Mouse (Mus musculus) CH12.LX (cell line): Measurements from ENCODE around the gene Fastk. TPM values are rescaled to one million over a fixed set of nuclear protein-coding genes. Genes with fewer than 3 reads are reported as not detected.

Experiments
- DNase-seq: peaks from one replicate; pipeline ENCODE4 v3.0.0-alpha.2; 2013; ENCODE audit errors: extremely low read depth
- H3K27ac ChIP-seq: 2 replicates; pipeline ENCODE4 v1.5.1; 2012; ENCODE audit warnings: low read depth, mild to moderate bottlenecking, control low read depth, moderate library complexity; ENCODE audit not compliant: insufficient read depth
- H3K27me3 ChIP-seq: replicated peaks from 2 replicates; pipeline ENCODE3; 2012; ENCODE audit warnings: inconsistent platforms
- H3K36me3 ChIP-seq, 2 experiments: replicated peaks in 1 of 2; 2 replicates each; pipeline versions ENCODE3 to v1.6.1; 2012; ENCODE audit warnings: inconsistent platforms in 1 of 2, low read length in 1 of 2, mild to moderate bottlenecking in 1 of 2, mixed read lengths in 1 of 2, moderate library complexity in 1 of 2; ENCODE audit not compliant: control insufficient read depth in 1 of 2, insufficient read depth in 1 of 2
- H3K4me1 ChIP-seq, 2 experiments: 2 replicates each; pipeline ENCODE4 v1.6.1; 2012; ENCODE audit warnings: inconsistent platforms in 1 of 2, moderate library complexity in 1 of 2; ENCODE audit not compliant: insufficient read depth in 2 of 2, control insufficient read depth in 1 of 2
- H3K4me2 ChIP-seq: 2 replicates; pipeline ENCODE4 v1.6.1; 2012; ENCODE audit warnings: low read depth, mild to moderate bottlenecking, control low read depth; ENCODE audit not compliant: poor library complexity, insufficient read depth, severe bottlenecking
- H3K4me3 ChIP-seq, 3 experiments: fragments of 150-350 bp in 1 of 3; sonication (generic) in 1 of 3; replicated peaks in 1 of 3; 2 replicates each; pipeline versions ENCODE3 to v1.5.1; 2011 to 2012; ENCODE audit warnings: low read depth in 2 of 3, low read length in 2 of 3, mild to moderate bottlenecking in 2 of 3, moderate library complexity in 2 of 3, control low read depth in 1 of 3, improper control_type of control experiment in 1 of 3, inconsistent platforms in 1 of 3, mixed read lengths in 1 of 3; ENCODE audit not compliant: poor library complexity in 1 of 3
- H3K79me2 ChIP-seq: replicated peaks from 2 replicates; pipeline ENCODE4 v1.6.1; 2012; ENCODE audit warnings: mild to moderate bottlenecking, moderate library complexity; ENCODE audit not compliant: control insufficient read depth, poor library complexity, insufficient read depth, severe bottlenecking; ENCODE audit errors: extremely low read depth
- H3K9ac ChIP-seq: 2 replicates; pipeline ENCODE4 v1.6.1; 2012; ENCODE audit warnings: low read depth, mild to moderate bottlenecking, control low read depth, moderate library complexity; ENCODE audit not compliant: insufficient read depth
- H3K9me3 ChIP-seq: replicated peaks from 2 replicates; pipeline ENCODE3; 2012; ENCODE audit warnings: low read length, inconsistent platforms, mixed read lengths
- BHLHE40 ChIP-seq: IDR thresholded peaks from 2 replicates; pipeline ENCODE4 v1.6.1; 2011; ENCODE audit warnings: mild to moderate bottlenecking, low read depth, low read length, improper control_type of control experiment
- CHD1 ChIP-seq: IDR thresholded peaks from 2 replicates; pipeline ENCODE4 v1.6.1; 2012; ENCODE audit warnings: low read depth, low read length, improper control_type of control experiment, inconsistent platforms
- E2F4 ChIP-seq: IDR thresholded peaks from 2 replicates; pipeline ENCODE4 v1.6.1; 2011; ENCODE audit warnings: low read depth, low read length, improper control_type of control experiment; ENCODE audit not compliant: insufficient replicate concordance
- ELF1 ChIP-seq: IDR thresholded peaks from 2 replicates; pipeline ENCODE4 v1.6.1; 2014; ENCODE audit warnings: low read depth, mild to moderate bottlenecking, inconsistent platforms, low read length, improper control_type of control experiment
- HCFC1 ChIP-seq: IDR thresholded peaks from 2 replicates; pipeline ENCODE4 v1.6.1; 2012; ENCODE audit warnings: low read depth, mild to moderate bottlenecking, inconsistent platforms, low read length, improper control_type of control experiment
- IRF4 ChIP-seq: IDR thresholded peaks from 2 replicates; pipeline ENCODE4 v1.6.1; 2014; ENCODE audit warnings: low read depth, mild to moderate bottlenecking, inconsistent platforms, low read length, improper control_type of control experiment
- JUN ChIP-seq: IDR thresholded peaks from 2 replicates; pipeline ENCODE4 v1.6.1; 2011; ENCODE audit warnings: low read depth, mild to moderate bottlenecking, low read length, improper control_type of control experiment, moderate library complexity; ENCODE audit not compliant: insufficient read depth
- JUND ChIP-seq: conservative IDR thresholded peaks from 2 replicates; pipeline ENCODE4 v1.6.1; 2011; ENCODE audit warnings: low read depth, low read length, improper control_type of control experiment
- MAX ChIP-seq: IDR thresholded peaks from 2 replicates; pipeline ENCODE4 v1.6.1; 2011; ENCODE audit warnings: low read length, improper control_type of control experiment
- MXI1 ChIP-seq: IDR thresholded peaks from 2 replicates; pipeline ENCODE4 v1.6.1; 2011; ENCODE audit warnings: mild to moderate bottlenecking, low read depth, low read length, improper control_type of control experiment
- NELFE ChIP-seq: IDR thresholded peaks from 2 replicates; pipeline ENCODE4 v1.6.1; 2011; ENCODE audit warnings: low read depth, low read length, improper control_type of control experiment
- NRF1 ChIP-seq: IDR thresholded peaks from 2 replicates; pipeline ENCODE4 v1.6.1; 2014; ENCODE audit warnings: low read depth, mild to moderate bottlenecking, inconsistent platforms, low read length, improper control_type of control experiment, moderate library complexity
- PAX5 ChIP-seq: IDR thresholded peaks from 2 replicates; pipeline ENCODE4 v1.6.1; 2012; ENCODE audit warnings: low read length, inconsistent platforms, mixed read lengths
- POLR2A ChIP-seq: IDR thresholded peaks from 2 replicates; pipeline ENCODE4 v1.6.1; 2011; ENCODE audit warnings: low read depth, mild to moderate bottlenecking, improper control_type of control experiment, low read length
- RAD21 ChIP-seq: IDR thresholded peaks from 2 replicates; pipeline ENCODE4 v1.6.1; 2011; ENCODE audit warnings: low read depth, mild to moderate bottlenecking, low read length, improper control_type of control experiment, moderate library complexity
- SMC3 ChIP-seq: IDR thresholded peaks from 2 replicates; pipeline ENCODE4 v1.6.1; 2011; ENCODE audit warnings: low read depth, low read length, improper control_type of control experiment
- UBTF ChIP-seq: IDR thresholded peaks from 2 replicates; pipeline ENCODE4 v1.6.1; 2012; ENCODE audit warnings: low read depth, mild to moderate bottlenecking, inconsistent platforms, low read length, improper control_type of control experiment, moderate library complexity
- USF1 ChIP-seq: IDR thresholded peaks from 2 replicates; pipeline ENCODE4 v1.6.1; 2014; ENCODE audit warnings: low read depth, mild to moderate bottlenecking, inconsistent platforms, low read length, improper control_type of control experiment
- ZKSCAN1 ChIP-seq: IDR thresholded peaks from 2 replicates; pipeline ENCODE4 v1.6.1; 2012; ENCODE audit warnings: low read depth, inconsistent platforms, low read length, improper control_type of control experiment, borderline replicate concordance
- ZNF384 ChIP-seq: IDR thresholded peaks from 2 replicates; pipeline ENCODE4 v1.6.1; 2012; ENCODE audit warnings: low read depth, low read length, improper control_type of control experiment, inconsistent platforms
- dilution Hi-C: fragments of 300-500 bp; cut with MboI; formaldehyde crosslinking; loops from 2 replicates; pipeline ENCODE4 v1.14.3; 2020; ENCODE audit warnings: low sequenced_read_pairs; ENCODE audit not compliant: extremely low pct_unique_long_range_greater_than_20kb, extremely low pct_ligation_motif_present
- in situ Hi-C: fragments of 300-500 bp; cut with MboI; formaldehyde crosslinking; loops from 3 replicates; pipeline ENCODE4 v1.14.3; 2019; ENCODE audit warnings: low sequenced_read_pairs, low pct_ligation_motif_present, low pct_unique_long_range_greater_than_20kb, mixed read lengths
- polyA plus RNA-seq: library from polyadenylated mRNA; unstranded; fragments of >175 nt; gene quantifications from 2 replicates; pipeline ENCODE4 v1.2.1, GENCODE M21; 2012; ENCODE audit warnings: low read depth; ENCODE audit not compliant: insufficient read length
- total RNA-seq, 2 experiments: library from RNA; depleted of rRNA; stranded (reverse); fragments of 300-350 nt in 1 of 2; fragments of >200 nt in 1 of 2; gene quantifications; 2 replicates each; pipeline ENCODE4 v1.2.3; 2012 to 2014

The Fastk gene
- total and polyA plus RNA-seq, 3 experiments: 44.8 to 88.0 (median 61.4) TPM

DNA sequence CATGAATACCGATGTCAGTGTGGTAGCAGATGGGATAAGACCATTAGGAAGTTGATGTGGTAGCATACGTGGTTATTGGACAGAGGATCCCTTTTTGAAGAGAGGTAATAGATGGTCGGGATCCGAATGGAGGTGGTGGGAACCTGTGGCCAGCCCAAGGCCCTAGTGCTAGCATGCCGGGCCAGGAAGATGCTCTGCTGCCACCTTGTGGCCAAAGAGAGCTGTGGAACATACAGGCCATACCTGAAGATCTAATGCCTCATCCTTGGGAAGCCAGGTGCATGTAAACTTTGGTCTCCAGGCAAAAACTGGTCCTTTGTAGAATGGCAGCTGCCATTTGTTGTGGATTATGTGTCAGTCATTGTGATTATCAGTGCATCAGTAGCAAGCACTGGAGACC lies 25.5 kb upstream of the Fastk start (continued):
- TF ChIP-seq NELFE (peak; percentile 29; the same call in 1 of the 2 replicates), RAD21 (peak; percentile 90), MXI1 (no peak), BHLHE40 (no peak), USF1 (no peak), SMC3 (peak; percentile 90), ZNF384 (no peak), UBTF (no peak), JUND (no peak)

GRCm38 (mm10) chr5:24466762-24467161 lies 21.7 kb upstream of the Fastk start:
- Histone ChIP-seq H3K27ac (no peak overlapping the region), H3K4me3 (no peak overlapping the region), H3K9ac (no peak overlapping the region), H3K27me3 (no peaks in the 10 kb centered on the region), H3K4me2 (no peak overlapping the region), H3K9me3 (no peaks in the 10 kb centered on the region), H3K4me1 (no peaks in the 10 kb centered on the region; a peak in 1 of 4 replicates), H3K36me3 (peaks cover 0 to 73% of the 10 kb centered on the region in 2 experiments), H3K79me2 (peaks cover 3% of the 10 kb centered on the region)
- DNase-seq: no peak
- in situ Hi-C loops: no loop called here
- TF ChIP-seq SMC3 (no peak), ELF1 (no peak), ZNF384 (no peak), JUN (no peak), MAX (no peak), CHD1 (no peak), IRF4 (no peak), ZKSCAN1 (no peak), E2F4 (no peak), NRF1 (no peak), POLR2A (no peak), BHLHE40 (no peak), PAX5 (no peak), RAD21 (no peak), HCFC1 (no peak), JUND (no peak)
- dilution Hi-C loops: no loop called here
